In the genomic region with DNA sequence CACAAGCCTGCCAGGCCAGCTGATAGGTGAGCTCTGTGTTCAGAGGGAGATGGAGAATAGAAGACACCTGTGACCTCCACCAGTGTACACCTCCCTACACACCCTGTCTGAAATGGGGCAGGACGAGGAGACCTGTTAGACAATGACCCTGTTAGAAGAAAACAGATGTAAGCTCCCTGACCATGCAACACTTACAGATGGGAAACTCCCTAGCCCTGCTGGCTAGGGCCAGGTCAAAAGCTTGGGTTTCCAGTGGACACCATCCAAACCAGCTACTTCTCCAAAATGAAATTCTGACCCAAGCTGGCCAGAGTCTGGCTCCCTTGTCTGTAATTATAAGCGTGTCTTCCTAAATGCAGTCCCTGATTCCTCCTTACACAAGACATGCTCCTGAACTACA, we compare ENCODE assay signal across 14 mouse cellular contexts. TPM values are rescaled to one million over a fixed set of nuclear protein-coding genes. Genes with fewer than 3 reads are reported as not detected.
DNase-seq lines count a peak whose midpoint lies in the region; ATAC-seq and TF ChIP-seq lines count a peak whose summit lies in the region.
"Had no signal": no experiment of that assay in that cellular context is flagged by ENCODE, and none has a peak within 500 bp of the region (broad histone marks: within the 10 kb centered on the region; RNA-seq: fewer than 3 reads in every experiment).

No protein-coding gene starts in this region.

- H3K4me1 ChIP-seq in heart, embryonic 14.5 days (ENCODE audit: control insufficient read depth in 2 of 2, insufficient read depth in 2 of 2, low read length in 2 of 2) = peaks cover 75 to 98% of the 10 kb centered on the region in 2 experiments
- H3K4me1 ChIP-seq in heart, adult 2 months (ENCODE audit: control insufficient read depth, insufficient read depth, low read length) = peaks cover 62% of the 10 kb centered on the region
- H3K4me1 ChIP-seq in liver, adult 2 months (ENCODE audit: control insufficient read depth, insufficient read depth, low read length) = peaks cover 60% of the 10 kb centered on the region
- H3K4me1 ChIP-seq in liver, embryonic 11.5 days (replicated peaks; ENCODE audit: control insufficient read depth, insufficient read depth, low read length) = peaks cover 97% of the 10 kb centered on the region
- peaks cover 56 to 94% of the 10 kb centered on the region in 2 experiments for H3K4me1 ChIP-seq in CH12.LX (ENCODE audit: control insufficient read depth in 1 of 2, insufficient read depth in 2 of 2)

- H3K79me2 ChIP-seq in heart, adult 2 months (replicated peaks; ENCODE audit: control insufficient read depth, insufficient read depth, low read length) = peaks cover 11% of the 10 kb centered on the region
- peaks cover 69% of the 10 kb centered on the region for H3K79me2 ChIP-seq in liver, adult 2 months (ENCODE audit: control insufficient read depth, insufficient read depth, low read length)
- H3K79me2 ChIP-seq in CH12.LX (replicated peaks; ENCODE audit: control insufficient read depth, extremely low read depth, insufficient read depth, poor library complexity, severe bottlenecking) = peaks cover 20% of the 10 kb centered on the region

- H3K9me3 ChIP-seq in heart, embryonic 14.5 days (ENCODE audit: control insufficient read depth, low read length) = no peaks in the 10 kb centered on the region
- H3K9me3 ChIP-seq in liver, embryonic 11.5 days (ENCODE audit: control insufficient read depth, low read length) = no peaks in the 10 kb centered on the region
- H3K9me3 ChIP-seq in CH12.LX (replicated peaks; ENCODE audit: low read length) = no peaks in the 10 kb centered on the region
- H3K9me3 ChIP-seq: forebrain, embryonic 13.5 days; limb, embryonic 15.5 days had no signal

- intact Hi-C loops in heart, adult 2 months (cut with DNase I) = loop anchor here (2.0 kb wide), 1 partner anchor 35 kb away; no protein-coding TSS in a partner anchor

- no peak; the same call in 1 of the 2 replicates for TF ChIP-seq RAD21 in CH12.LX (IDR thresholded peaks at IDR 0.05; ENCODE audit: low read depth, low read length)

- H3K4me2 ChIP-seq in heart, embryonic 14.5 days (ENCODE audit: low read length) = peak overlapping the region; percentile 8; the same call in 1 of the 2 replicates
- no peak overlapping the region for H3K4me2 ChIP-seq in liver, embryonic 11.5 days
- peak overlapping the region; percentile 49; the same call in 1 of the 2 replicates for H3K4me2 ChIP-seq in CH12.LX (ENCODE audit: insufficient read depth, low read depth, poor library complexity, severe bottlenecking)
- H3K4me2 ChIP-seq: forebrain, embryonic 13.5 days; limb, embryonic 15.5 days had no signal

- peak overlapping the region; percentile 24 to 94 for H3K27ac ChIP-seq in heart, embryonic 14.5 days (replicated peaks in 1 of 2; ENCODE audit: control insufficient read depth in 1 of 2, insufficient read depth in 1 of 2, low read depth in 2 of 2, low read length in 2 of 2)
- no peak overlapping the region; the same call in 1 of the 2 replicates for H3K27ac ChIP-seq in heart, adult 2 months
- H3K27ac ChIP-seq in liver, adult 2 months (replicated peaks; ENCODE audit: insufficient read depth, low read depth, low read length) = no peak overlapping the region
- no peak overlapping the region for H3K27ac ChIP-seq in liver, embryonic 11.5 days (ENCODE audit: low read depth, low read length)
- H3K27ac ChIP-seq in CH12.LX (ENCODE audit: insufficient read depth, low read depth) = peak overlapping the region; percentile 76

- dilution Hi-C loops in CH12.LX (cut with MboI; ENCODE audit: extremely low pct_ligation_motif_present, extremely low pct_unique_long_range_greater_than_20kb, low sequenced_read_pairs) = no loop called here

- no peak for DNase-seq in heart, adult 2 months
- DNase-seq in liver, adult 2 months (ENCODE audit: extremely low read depth, low read depth, low spot score) = peak; percentile 53
- DNase-seq in liver, embryonic 11.5 days (ENCODE audit: low spot score) = no peak
- no peak for DNase-seq in CH12.LX (ENCODE audit: extremely low read depth)
- peak; percentile 58 for DNase-seq in adipocyte (ENCODE audit: low spot score)
- no peak for DNase-seq in natural killer cell, adult 2 months (ENCODE audit: low spot score in 2 of 2)
- DNase-seq: cerebellum, adult 11 months; gastrocnemius, postnatal 25 days; right cerebral cortex, adult 18-20 months; thymus, adult 2 months had no signal

- TF ChIP-seq POLR2A in heart, adult 2 months (IDR thresholded peaks at IDR 0.05; ENCODE audit: insufficient read depth, low read depth, low read length) = no peak
- no peak for TF ChIP-seq POLR2A in liver, adult 2 months (IDR thresholded peaks at IDR 0.05; ENCODE audit: extremely low read depth, insufficient read depth, low read length)
- TF ChIP-seq POLR2A in CH12.LX (IDR thresholded peaks at IDR 0.05; ENCODE audit: low read depth, low read length) = no peak

- ATAC-seq in heart, embryonic 14.5 days (ENCODE audit: insufficient number of reproducible peaks, insufficient read depth, low FRiP score, low read depth) = no peak
- ATAC-seq in liver, embryonic 11.5 days (replicated peaks; ENCODE audit: low FRiP score) = no peak
- ATAC-seq: forebrain, embryonic 13.5 days had no signal

- 74% methylated on average over 2 of the region's 2 CpGs for WGBS in heart, embryonic 14.5 days
- 22% methylated on average over 2 of the region's 2 CpGs for WGBS in heart, adult 2 months
- 31% methylated on average over 2 of the region's 2 CpGs for WGBS in liver, adult 2 months
- 82% methylated on average over 2 of the region's 2 CpGs for WGBS in liver, embryonic 11.5 days

- H3K9ac ChIP-seq in heart, embryonic 14.5 days (ENCODE audit: low read length) = peak overlapping the region; percentile 11; the same call in 1 of the 2 replicates
- no peak overlapping the region for H3K9ac ChIP-seq in heart, adult 2 months (ENCODE audit: low read depth, low read length)
- H3K9ac ChIP-seq in liver, adult 2 months (ENCODE audit: low read depth, low read length) = no peak overlapping the region
- H3K9ac ChIP-seq in liver, embryonic 11.5 days (ENCODE audit: low read depth, low read length) = no peak overlapping the region
- peak overlapping the region; percentile 12; the same call in 1 of the 2 replicates for H3K9ac ChIP-seq in CH12.LX (ENCODE audit: insufficient read depth, low read depth)
- H3K9ac ChIP-seq: forebrain, embryonic 13.5 days; limb, embryonic 15.5 days had no signal

- H3K4me3 ChIP-seq in heart, embryonic 14.5 days (ENCODE audit: control insufficient read depth in 1 of 2, insufficient read depth in 1 of 2, low read depth in 1 of 2, low read length in 2 of 2) = no peak overlapping the region
- H3K4me3 ChIP-seq in heart, adult 2 months = no peak overlapping the region
- no peak overlapping the region for H3K4me3 ChIP-seq in liver, adult 2 months (ENCODE audit: insufficient read depth, low read depth, low read length)
- no peak overlapping the region for H3K4me3 ChIP-seq in liver, embryonic 11.5 days (ENCODE audit: low read depth, low read length)
- H3K4me3 ChIP-seq in CH12.LX (replicated peaks in 1 of 3; ENCODE audit: low read depth in 2 of 3, low read length in 2 of 3, poor library complexity in 1 of 3) = no peak overlapping the region
- H3K4me3 ChIP-seq: forebrain, embryonic 13.5 days; limb, embryonic 15.5 days; myocyte had no signal

- in situ Hi-C loops in CH12.LX (cut with MboI; ENCODE audit: low pct_ligation_motif_present, low pct_unique_long_range_greater_than_20kb, low sequenced_read_pairs) = no loop called here

- TF ChIP-seq CTCF in heart, adult 2 months (IDR thresholded peaks at IDR 0.05) = no peak
- TF ChIP-seq CTCF in liver, adult 2 months (IDR thresholded peaks at IDR 0.05; ENCODE audit: low read depth, low read length) = no peak
- no peak for TF ChIP-seq CTCF in CH12.LX (conservative IDR thresholded peaks at IDR 0.05 in 1 of 2, IDR thresholded peaks at IDR 0.05 in 1 of 2; ENCODE audit: low read depth in 2 of 2, low read length in 2 of 2)

- no peaks in the 10 kb centered on the region; the same call in 1 of the 2 replicates for H3K36me3 ChIP-seq in heart, embryonic 14.5 days (ENCODE audit: control insufficient read depth, insufficient read depth, low read length)
- peaks cover 4% of the 10 kb centered on the region; the same call in 1 of the 2 replicates for H3K36me3 ChIP-seq in heart, adult 2 months (ENCODE audit: control insufficient read depth, insufficient read depth, low read length)
- H3K36me3 ChIP-seq in liver, adult 2 months (ENCODE audit: control insufficient read depth, insufficient read depth, low read length) = no peaks in the 10 kb centered on the region
- H3K36me3 ChIP-seq in liver, embryonic 11.5 days (ENCODE audit: control insufficient read depth, insufficient read depth, low read length) = no peaks in the 10 kb centered on the region
- H3K36me3 ChIP-seq in CH12.LX (replicated peaks in 1 of 2; ENCODE audit: control insufficient read depth in 1 of 2, insufficient read depth in 1 of 2, low read length in 1 of 2) = peaks cover 0 to 35% of the 10 kb centered on the region in 2 experiments

- TF ChIP-seq EP300 in heart, adult 2 months (IDR thresholded peaks at IDR 0.05; ENCODE audit: insufficient read depth, low read depth, low read length) = no peak
- TF ChIP-seq EP300 in CH12.LX (IDR thresholded peaks at IDR 0.05; ENCODE audit: low read length) = peak; percentile 41; the same call in 1 of the 2 replicates

- no peaks in the 10 kb centered on the region for H3K27me3 ChIP-seq in heart, embryonic 14.5 days (ENCODE audit: control insufficient read depth, insufficient read depth, low read length)
- H3K27me3 ChIP-seq in heart, adult 2 months (ENCODE audit: control insufficient read depth, insufficient read depth, low read length) = no peaks in the 10 kb centered on the region
- no peaks in the 10 kb centered on the region for H3K27me3 ChIP-seq in liver, adult 2 months (ENCODE audit: control insufficient read depth, insufficient read depth, low read length)
- H3K27me3 ChIP-seq in liver, embryonic 11.5 days (replicated peaks; ENCODE audit: control insufficient read depth, insufficient read depth, low read length) = no peaks in the 10 kb centered on the region
- no peaks in the 10 kb centered on the region for H3K27me3 ChIP-seq in CH12.LX (replicated peaks)
- H3K27me3 ChIP-seq: forebrain, embryonic 13.5 days; limb, embryonic 15.5 days had no signal

RNA-seq across cellular contexts. Expression of a gene that starts 16.3 kb away (rescaled TPM):
- 47.6 and 47.7 TPM in 2 replicates for polyA plus RNA-seq in heart, embryonic 14.5 days (2014; fragmentation: Nextera tagmentation; extraction: Ambion mirVana)
- 10 to 100 TPM; 16.0 to 16.7 TPM for total RNA-seq in heart, adult 2 months (2021)
- 22.7 and 29.4 TPM in 2 replicates for polyA plus RNA-seq in heart, adult 2 months (2012; rRNA removed)
- 4.4 and 6.2 TPM in 2 replicates for total RNA-seq in liver, adult 2 months (2014; rRNA removed)
- polyA plus RNA-seq in liver, adult 2 months (2012; rRNA removed) = 27.3 and 31.4 TPM in 2 replicates
- 31.3 TPM in 2 replicates for polyA plus RNA-seq in liver, embryonic 11.5 days (2014; fragmentation: Nextera tagmentation; extraction: Ambion mirVana)
- total RNA-seq in CH12.LX (2012; rRNA removed) (8.3 and 8.7 TPM in 2 replicates), CH12.LX (2014; rRNA removed) (10.2 and 10.6 TPM in 2 replicates)
- polyA plus RNA-seq in CH12.LX (2012; ENCODE audit: insufficient read length, low read depth) = 23.5 and 24.7 TPM in 2 replicates

RNA-seq across cellular contexts. Expression of a gene that starts 42.3 kb away (rescaled TPM):
- 5.0 and 5.3 TPM in 2 replicates for polyA plus RNA-seq in heart, embryonic 14.5 days (2014; fragmentation: Nextera tagmentation; extraction: Ambion mirVana)
- total RNA-seq in heart, adult 2 months (2021) = 10 to 100 TPM; 16.3 to 16.7 TPM
- 7.0 and 7.9 TPM in 2 replicates for polyA plus RNA-seq in heart, adult 2 months (2012; rRNA removed)
- total RNA-seq in liver, adult 2 months (2014; rRNA removed) = 9.1 and 9.7 TPM in 2 replicates
- 9.2 and 11.5 TPM in 2 replicates for polyA plus RNA-seq in liver, adult 2 months (2012; rRNA removed)
- 20.2 and 20.6 TPM in 2 replicates for polyA plus RNA-seq in liver, embryonic 11.5 days (2014; fragmentation: Nextera tagmentation; extraction: Ambion mirVana)
- total RNA-seq in CH12.LX (2012; rRNA removed) (48.4 and 49.8 TPM in 2 replicates), CH12.LX (2014; rRNA removed) (26.1 and 28.3 TPM in 2 replicates)
- polyA plus RNA-seq in CH12.LX (2012; ENCODE audit: insufficient read length, low read depth) = 42.1 and 44.7 TPM in 2 replicates

Comparison
In these comparisons a context has a peak if more than half of its experiments do, and no peak if none do; other contexts are left out.
1. H3K27ac ChIP-seq: peak in heart, embryonic 14.5 days (2 of 2) and CH12.LX (single experiment); none in heart, adult 2 months (single experiment), liver, adult 2 months (single experiment) and liver, embryonic 11.5 days (single experiment).
2. H3K9ac ChIP-seq: peak in heart, embryonic 14.5 days (single experiment) and CH12.LX (single experiment); none in heart, adult 2 months (single experiment), liver, adult 2 months (single experiment) and liver, embryonic 11.5 days (single experiment).
3. DNase-seq: peak in liver, adult 2 months (single experiment) and adipocyte (single experiment); none in heart, adult 2 months (0 of 2), liver, embryonic 11.5 days (single experiment), CH12.LX (single experiment) and natural killer cell, adult 2 months (0 of 2).